Mouse (Mus musculus) liver, embryonic 15.5 days (tissue): ENCODE measurements around the gene Znrd1. TPM values are rescaled to one million over a fixed set of nuclear protein-coding genes. Genes with fewer than 3 reads are reported as not detected.

Source experiments
- ATAC-seq: fragments of 200-750 bp; cut with Nextera tagmentation; 2 replicates; pipeline ENCODE4 v1.8.0; 2017; ENCODE audit warnings: moderate number of reproducible peaks, mild to moderate bottlenecking, moderate library complexity; ENCODE audit not compliant: insufficient read depth
- H3K27ac ChIP-seq: fragments of 300-500 bp; sonication (generic); replicated peaks from 2 replicates; pipeline ENCODE4 v1.5.1; 2015; ENCODE audit warnings: mild to moderate bottlenecking, inconsistent platforms
- H3K27me3 ChIP-seq: fragments of 300-500 bp; sonication (generic); 2 replicates; pipeline ENCODE4 v1.6.1; 2015; ENCODE audit warnings: mild to moderate bottlenecking, inconsistent platforms
- H3K36me3 ChIP-seq: fragments of 300-500 bp; sonication (generic); replicated peaks from 2 replicates; pipeline ENCODE4 v1.6.1; 2015; ENCODE audit warnings: moderate library complexity, mild to moderate bottlenecking, inconsistent platforms
- H3K4me1 ChIP-seq: fragments of 300-500 bp; sonication (generic); replicated peaks from 2 replicates; pipeline ENCODE4 v1.6.1; 2015; ENCODE audit warnings: inconsistent platforms
- H3K4me2 ChIP-seq: fragments of 300-500 bp; sonication (generic); 2 replicates; pipeline ENCODE4 v1.6.1; 2015; ENCODE audit warnings: moderate library complexity, mild to moderate bottlenecking, inconsistent platforms
- H3K4me3 ChIP-seq: fragments of 300-500 bp; sonication (generic); replicated peaks from 2 replicates; pipeline ENCODE4 v1.5.1; 2015; ENCODE audit warnings: mild to moderate bottlenecking, inconsistent platforms
- H3K9ac ChIP-seq: fragments of 300-500 bp; sonication (generic); 2 replicates; pipeline ENCODE4 v1.6.1; 2015; ENCODE audit warnings: moderate library complexity, mild to moderate bottlenecking, inconsistent platforms
- H3K9me3 ChIP-seq: fragments of 300-500 bp; sonication (generic); replicated peaks from 2 replicates; pipeline ENCODE4 v1.6.1; 2016; ENCODE audit warnings: inconsistent platforms
- WGBS: fragments of 180-500 bp; shearing (Covaris S2); methylation state at CpG from one replicate; pipeline ENCODE4 v1.1.7; 2015; ENCODE audit warnings: mixed read lengths; ENCODE audit not compliant: insufficient replicate concordance; 5-methylcytosine and 5-hydroxymethylcytosine counted together
- polyA plus RNA-seq: library from polyadenylated mRNA; unstranded; fragments of >200 nt; fragmentation: Nextera tagmentation; extraction: Ambion mirVana; gene quantifications from 2 replicates; pipeline ENCODE4 v1.2.1, GENCODE M21; 2015

The Znrd1 gene
- polyA plus RNA-seq, 1 experiment from 2014 or later: 21.5 TPM

GRCm38 (mm10) chr17:36920239-36920638 is 38.1 kb downstream of the Znrd1 start:
- no peaks in the 10 kb centered on the region for H3K4me1 ChIP-seq
- H3K36me3 ChIP-seq: no peaks in the 10 kb centered on the region
- H3K4me2 ChIP-seq: no peak overlapping the region
- no peaks in the 10 kb centered on the region for H3K9me3 ChIP-seq
- H3K9ac ChIP-seq: no peak overlapping the region
- H3K4me3 ChIP-seq: no peak overlapping the region
- H3K27ac ChIP-seq: no peak overlapping the region
- peaks cover 7% of the 10 kb centered on the region for H3K27me3 ChIP-seq
- WGBS: 48% methylated on average over 15 of the region's 15 CpGs
- ATAC-seq: no peak

- Histone ChIP-seq H3K4me2 (no peak overlapping the region), H3K27ac (no peak overlapping the region), H3K36me3 (no peaks in the 10 kb centered on the region), H3K27me3 (peaks cover 23% of the 10 kb centered on the region), H3K4me1 (no peaks in the 10 kb centered on the region), H3K9ac (no peak overlapping the region), H3K9me3 (no peaks in the 10 kb centered on the region), H3K4me3 (no peak overlapping the region)
- ATAC-seq: no peak
- 10% methylated on average over 9 of the region's 9 CpGs for WGBS
Observed at GRCm38 (mm10) chr17:36915076-36915475, 43.3 kb downstream of the Znrd1 start.

- 4% methylated on average over 2 of the region's 2 CpGs for whole genome bisulfite sequencing
- ATAC-seq: no peak
- Histone ChIP-seq H3K4me3 (no peak overlapping the region), H3K4me2 (no peak overlapping the region), H3K27me3 (peaks cover 29% of the 10 kb centered on the region), H3K9ac (no peak overlapping the region), H3K9me3 (no peaks in the 10 kb centered on the region), H3K36me3 (no peaks in the 10 kb centered on the region), H3K27ac (no peak overlapping the region), H3K4me1 (no peaks in the 10 kb centered on the region)
Observed at GRCm38 (mm10) chr17:36914108-36914507, 44.3 kb downstream of the Znrd1 start.

GRCm38 (mm10) chr17:36912031-36912430 is 46.3 kb downstream of the Znrd1 start:
- Histone ChIP-seq H3K9ac (no peak overlapping the region), H3K27me3 (peaks cover 38% of the 10 kb centered on the region), H3K4me1 (no peaks in the 10 kb centered on the region), H3K4me3 (no peak overlapping the region), H3K36me3 (no peaks in the 10 kb centered on the region), H3K27ac (no peak overlapping the region), H3K9me3 (no peaks in the 10 kb centered on the region), H3K4me2 (no peak overlapping the region)
- no peak for ATAC-seq
- WGBS: 50% methylated on average over 2 of the region's 2 CpGs

- peaks cover 39% of the 10 kb centered on the region for H3K27me3 ChIP-seq
- H3K9ac ChIP-seq: no peak overlapping the region
- no peak for ATAC-seq
- no peaks in the 10 kb centered on the region for H3K4me1 ChIP-seq
- 38% methylated on average over 4 of the region's 4 CpGs for WGBS
- H3K4me3 ChIP-seq: no peak overlapping the region
- H3K9me3 ChIP-seq: no peaks in the 10 kb centered on the region
- H3K4me2 ChIP-seq: no peak overlapping the region
- no peaks in the 10 kb centered on the region for H3K36me3 ChIP-seq
- H3K27ac ChIP-seq: no peak overlapping the region
Observed at GRCm38 (mm10) chr17:36909802-36910201, 48.6 kb downstream of the Znrd1 start.

GRCm38 (mm10) chr17:36908235-36908634 is 50.1 kb downstream of the Znrd1 start:
- 35% methylated on average over 1 of the region's 1 CpGs for WGBS
- Histone ChIP-seq H3K9me3 (no peaks in the 10 kb centered on the region), H3K4me3 (no peak overlapping the region), H3K9ac (no peak overlapping the region), H3K27me3 (peaks cover 31% of the 10 kb centered on the region), H3K4me2 (no peak overlapping the region), H3K4me1 (no peaks in the 10 kb centered on the region), H3K27ac (no peak overlapping the region), H3K36me3 (no peaks in the 10 kb centered on the region)
- no peak for ATAC-seq

Other genes with a start within 250 kb of the Znrd1 start
- gene H2-M10.5, start 185.6 kb downstream of the Znrd1 start, polyA plus RNA-seq: not detected in 2 replicates
- gene H2-M10.6, start 146.4 kb downstream of the Znrd1 start, polyA plus RNA-seq: not detected in 2 replicates
- gene Trim26, start 121.4 kb downstream of the Znrd1 start, polyA plus RNA-seq: 14.9 and 17.7 TPM in 2 replicates
- 0.33 and 0.59 TPM in 2 replicates for gene Trim15, start 91.3 kb downstream of the Znrd1 start, polyA plus RNA-seq
- gene Trim10, start 89.0 kb downstream of the Znrd1 start, polyA plus RNA-seq: 300 and 303 TPM in 2 replicates
- gene Trim40, start 68.4 kb downstream of the Znrd1 start, polyA plus RNA-seq: not detected in 2 replicates
- gene Trim31, start 60.4 kb downstream of the Znrd1 start, polyA plus RNA-seq: not detected in 2 replicates
- gene Rnf39, start 15.6 kb downstream of the Znrd1 start, polyA plus RNA-seq: 0.14 and 0.20 TPM in 2 replicates
- gene Ppp1r11, start 6.8 kb downstream of the Znrd1 start, polyA plus RNA-seq: 25.7 and 30.8 TPM in 2 replicates
- 2.2 and 2.5 TPM in 2 replicates for gene Znrd1as, start within 50 bp of the Znrd1 start, polyA plus RNA-seq
- not detected in 2 replicates for gene 2410137M14Rik, start 22.7 kb upstream of the Znrd1 start, polyA plus RNA-seq
- gene H2-M5, start 31.0 kb upstream of the Znrd1 start, polyA plus RNA-seq: not detected in 2 replicates
- 3.2 and 3.8 TPM in 2 replicates for gene Zfp57, start 42.6 kb upstream of the Znrd1 start, polyA plus RNA-seq
- gene Mog, start 64.8 kb upstream of the Znrd1 start, polyA plus RNA-seq: not detected in 2 replicates
- gene Gabbr1, start 87.4 kb upstream of the Znrd1 start, polyA plus RNA-seq: 0.25 and 0.66 TPM in 2 replicates
- not detected in 2 replicates for gene Olfr90, start 129.9 kb upstream of the Znrd1 start, polyA plus RNA-seq
- gene Olfr91, start 139.7 kb upstream of the Znrd1 start, polyA plus RNA-seq: not detected in 2 replicates
- gene Olfr92, start 161.5 kb upstream of the Znrd1 start, polyA plus RNA-seq: not detected in 2 replicates
- not detected in 2 replicates for gene Olfr93, start 202.9 kb upstream of the Znrd1 start, polyA plus RNA-seq
- gene Ubd, start 235.3 kb upstream of the Znrd1 start, polyA plus RNA-seq: not detected in 2 replicates
- gene Olfr94, start 242.4 kb upstream of the Znrd1 start, polyA plus RNA-seq: not detected in 2 replicates